In genomic region chr7:99217338-99218074, GRCm38 (mm10) we compare ENCODE assay signal across 8 mouse cellular contexts. TPM values are rescaled to one million over a fixed set of nuclear protein-coding genes. Genes with fewer than 3 reads are reported as not detected.
DNase-seq lines count a peak whose midpoint lies in the region; ATAC-seq lines count a peak whose summit lies in the region.

No protein-coding gene starts in this region.

- no peak overlapping the region for H3K9ac ChIP-seq in forebrain, embryonic 16.5 days (replicated peaks; ENCODE audit: low read depth, low read length)
- peak overlapping the region; percentile 31; the same call in 1 of the 2 replicates for H3K9ac ChIP-seq in heart, embryonic 16.5 days (ENCODE audit: low read length)
- no peak overlapping the region for H3K9ac ChIP-seq in lung, embryonic 15.5 days

- H3K27me3 ChIP-seq in forebrain, embryonic 16.5 days (replicated peaks; ENCODE audit: control insufficient read depth, insufficient read depth, low read length): no peaks in the 10 kb centered on the region
- no peaks in the 10 kb centered on the region for H3K27me3 ChIP-seq in heart, embryonic 16.5 days (ENCODE audit: control insufficient read depth, insufficient read depth, low read length)
- no peaks in the 10 kb centered on the region for H3K27me3 ChIP-seq in lung, embryonic 15.5 days

- no peak overlapping the region for H3K4me2 ChIP-seq in forebrain, embryonic 16.5 days (ENCODE audit: low read length)
- no peak overlapping the region for H3K4me2 ChIP-seq in heart, embryonic 16.5 days (ENCODE audit: low read depth, low read length)
- no peak overlapping the region for H3K4me2 ChIP-seq in lung, embryonic 15.5 days

- DNase-seq in kidney, postnatal 14 days: peak; percentile 45
- DNase-seq in kidney, postnatal 36 days: no peak
- DNase-seq in telencephalon, adult 2 months (ENCODE audit: low read depth, low spot score): peak; percentile 60
- DNase-seq in urinary bladder, adult 2 months (ENCODE audit: low spot score): no peak
- no peak for DNase-seq in urinary bladder, postnatal 36 days (ENCODE audit: low spot score in 2 of 2)

- H3K27ac ChIP-seq in forebrain, embryonic 16.5 days (ENCODE audit: low read length): no peak overlapping the region
- H3K27ac ChIP-seq in heart, embryonic 16.5 days (ENCODE audit: low read length): peak overlapping the region; percentile 88
- H3K27ac ChIP-seq in lung, embryonic 15.5 days: peak overlapping the region; percentile 31

- peak; percentile 96 for ATAC-seq in forebrain, embryonic 16.5 days
- peak; percentile 89 for ATAC-seq in heart, embryonic 16.5 days (replicated peaks; ENCODE audit: extremely low read depth, insufficient read depth, low FRiP score)
- peak; percentile 93 for ATAC-seq in lung, embryonic 15.5 days (ENCODE audit: borderline replicate concordance, extremely low read depth, low FRiP score, low TSS enrichment)

- 56% methylated on average over 3 of the region's 3 CpGs for WGBS in forebrain, embryonic 16.5 days
- whole genome bisulfite sequencing in heart, embryonic 16.5 days: 47% methylated on average over 3 of the region's 3 CpGs
- WGBS in lung, embryonic 15.5 days: 39% methylated on average over 3 of the region's 3 CpGs

- no peaks in the 10 kb centered on the region for H3K9me3 ChIP-seq in forebrain, embryonic 16.5 days (ENCODE audit: control insufficient read depth, low read length)
- no peaks in the 10 kb centered on the region for H3K9me3 ChIP-seq in heart, embryonic 16.5 days (replicated peaks; ENCODE audit: control insufficient read depth, low read length)
- no peaks in the 10 kb centered on the region for H3K9me3 ChIP-seq in lung, embryonic 15.5 days

- H3K4me3 ChIP-seq in forebrain, embryonic 16.5 days (replicated peaks; ENCODE audit: low read length): no peak overlapping the region
- H3K4me3 ChIP-seq in heart, embryonic 16.5 days (ENCODE audit: low read length): no peak overlapping the region
- H3K4me3 ChIP-seq in lung, embryonic 15.5 days: no peak overlapping the region

- H3K36me3 ChIP-seq in forebrain, embryonic 16.5 days (ENCODE audit: control insufficient read depth, insufficient read depth): no peaks in the 10 kb centered on the region
- H3K36me3 ChIP-seq in heart, embryonic 16.5 days (ENCODE audit: control insufficient read depth, insufficient read depth): no peaks in the 10 kb centered on the region
- H3K36me3 ChIP-seq in lung, embryonic 15.5 days: no peaks in the 10 kb centered on the region

- peaks cover 7% of the 10 kb centered on the region; the same call in 1 of the 2 replicates for H3K4me1 ChIP-seq in forebrain, embryonic 16.5 days (replicated peaks; ENCODE audit: control insufficient read depth, insufficient read depth, low read length)
- H3K4me1 ChIP-seq in heart, embryonic 16.5 days (ENCODE audit: control insufficient read depth, insufficient read depth, low read length): peaks cover 27% of the 10 kb centered on the region
- H3K4me1 ChIP-seq in lung, embryonic 15.5 days: peaks cover 30% of the 10 kb centered on the region

RNA-seq across cellular contexts. Expression of gene Mogat2, which starts 20.9 kb away (rescaled TPM):
- polyA plus RNA-seq in forebrain, embryonic 16.5 days (2015; fragmentation: Nextera tagmentation; extraction: Ambion mirVana): 1.3 and 2.0 TPM in 2 replicates
- polyA plus RNA-seq in heart, embryonic 16.5 days (2015; fragmentation: Nextera tagmentation; extraction: Ambion mirVana): 0.64 and 0.95 TPM in 2 replicates
- 1.1 and 1.5 TPM in 2 replicates for polyA plus RNA-seq in lung, embryonic 15.5 days (2015; fragmentation: Nextera tagmentation; extraction: Ambion mirVana)
- 1.0 and 1.3 TPM in 2 replicates for polyA plus RNA-seq in urinary bladder, adult 2 months (2012; rRNA removed)

RNA-seq across cellular contexts. Expression of gene Dgat2, which starts 35.0 kb away (rescaled TPM):
- 16.1 and 18.5 TPM in 2 replicates for polyA plus RNA-seq in forebrain, embryonic 16.5 days (2015; fragmentation: Nextera tagmentation; extraction: Ambion mirVana)
- polyA plus RNA-seq in heart, embryonic 16.5 days (2015; fragmentation: Nextera tagmentation; extraction: Ambion mirVana): 38.5 and 44.9 TPM in 2 replicates
- 32.7 and 34.7 TPM in 2 replicates for polyA plus RNA-seq in lung, embryonic 15.5 days (2015; fragmentation: Nextera tagmentation; extraction: Ambion mirVana)
- polyA plus RNA-seq in urinary bladder, adult 2 months (2012; rRNA removed): 82.3 and 95.8 TPM in 2 replicates

RNA-seq across cellular contexts. Expression of gene Map6, which starts 49.7 kb away (rescaled TPM):
- polyA plus RNA-seq in forebrain, embryonic 16.5 days (2015; fragmentation: Nextera tagmentation; extraction: Ambion mirVana): 69.3 and 90.0 TPM in 2 replicates
- 2.2 and 2.8 TPM in 2 replicates for polyA plus RNA-seq in heart, embryonic 16.5 days (2015; fragmentation: Nextera tagmentation; extraction: Ambion mirVana)
- polyA plus RNA-seq in lung, embryonic 15.5 days (2015; fragmentation: Nextera tagmentation; extraction: Ambion mirVana): 2.6 and 3.5 TPM in 2 replicates
- polyA plus RNA-seq in urinary bladder, adult 2 months (2012; rRNA removed): 13.1 and 16.0 TPM in 2 replicates

Comparison
In these comparisons a context has a peak if more than half of its experiments do, and no peak if none do; other contexts are left out.
1. DNase-seq: peak in kidney, postnatal 14 days (single experiment) and telencephalon, adult 2 months (single experiment); none in kidney, postnatal 36 days (0 of 2), urinary bladder, adult 2 months (single experiment) and urinary bladder, postnatal 36 days (0 of 2).
2. Peak in every context shown above with its lines, with median percentiles within 50 percentile points of each other: ATAC-seq.